Mouse (Mus musculus) testis, adult 2 months (tissue): ENCODE results near the gene Il11ra1. TPM values are rescaled to one million over a fixed set of nuclear protein-coding genes. Genes with fewer than 3 reads are reported as not detected.

Experiments
- H3K27ac ChIP-seq: fragments of 200-500 bp; 2 replicates; pipeline ENCODE4 v1.5.1; 2012; ENCODE audit warnings: low read depth, low read length; ENCODE audit not compliant: control insufficient read depth, insufficient read depth
- H3K27me3 ChIP-seq: fragments of 200-500 bp; 2 replicates; pipeline ENCODE4 v1.6.1; 2012; ENCODE audit warnings: mild to moderate bottlenecking, low read length, moderate library complexity; ENCODE audit not compliant: control insufficient read depth, insufficient read depth
- H3K36me3 ChIP-seq: fragments of 200-500 bp; 2 replicates; pipeline ENCODE4 v1.6.1; 2012; ENCODE audit warnings: mild to moderate bottlenecking, low read length; ENCODE audit not compliant: control insufficient read depth, insufficient read depth
- H3K4me1 ChIP-seq: fragments of 200-500 bp; 2 replicates; pipeline ENCODE4 v1.6.1; 2012; ENCODE audit warnings: low read length; ENCODE audit not compliant: control insufficient read depth, insufficient read depth
- H3K4me3 ChIP-seq: fragments of 200-500 bp; 2 replicates; pipeline ENCODE4 v1.5.1; 2012; ENCODE audit warnings: low read depth, mild to moderate bottlenecking, low read length, moderate library complexity, mixed read lengths; ENCODE audit not compliant: control insufficient read depth
- CTCF ChIP-seq: fragments of 200-500 bp; IDR thresholded peaks from 2 replicates; pipeline ENCODE4 v1.5.1; 2012; ENCODE audit warnings: low read depth, mild to moderate bottlenecking, inconsistent platforms, low read length, moderate library complexity; ENCODE audit not compliant: control insufficient read depth, insufficient read depth, insufficient replicate concordance
- POLR2A ChIP-seq: fragments of 200-500 bp; IDR thresholded peaks from 2 replicates; pipeline ENCODE4 v1.6.1; 2012; ENCODE audit warnings: low read depth, mild to moderate bottlenecking, inconsistent platforms, low read length, moderate library complexity; ENCODE audit not compliant: control insufficient read depth
- polyA plus RNA-seq: library from polyadenylated mRNA; depleted of rRNA; stranded (reverse); fragments of >200 nt; gene quantifications from 2 replicates; pipeline ENCODE4 v1.2.3, GENCODE M21; 2012

Gene Il11ra1
- polyA plus RNA-seq, 1 experiment, result 11.0 TPM

DNA sequence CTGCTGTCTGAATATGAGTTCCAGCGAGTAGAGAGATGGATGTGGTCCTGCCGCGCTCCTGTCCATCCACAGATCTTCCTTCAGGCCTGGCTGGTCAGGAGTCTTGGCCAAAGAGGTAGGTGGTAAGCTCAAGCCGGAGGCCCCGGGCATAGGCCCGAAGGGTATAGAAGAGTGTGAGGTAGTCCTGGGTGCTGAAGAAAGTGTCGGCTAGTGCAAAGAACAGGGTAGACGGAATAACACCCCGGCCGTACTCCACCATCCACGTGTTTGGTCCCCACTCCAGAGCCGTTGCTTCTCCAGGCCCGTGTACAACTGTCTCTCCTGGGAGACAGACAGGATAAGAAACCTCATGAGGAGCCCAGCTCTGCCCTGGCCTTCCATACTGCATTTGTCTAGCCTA is 39.5 kb downstream of the Il11ra1 start:
- Histone ChIP-seq H3K4me1 (peaks cover 12% of the 10 kb centered on the region), H3K27ac (no peak overlapping the region), H3K36me3 (no peaks in the 10 kb centered on the region), H3K4me3 (no peak overlapping the region), H3K27me3 (no peaks in the 10 kb centered on the region)
- TF ChIP-seq CTCF (no peak), POLR2A (no peak)

DNA sequence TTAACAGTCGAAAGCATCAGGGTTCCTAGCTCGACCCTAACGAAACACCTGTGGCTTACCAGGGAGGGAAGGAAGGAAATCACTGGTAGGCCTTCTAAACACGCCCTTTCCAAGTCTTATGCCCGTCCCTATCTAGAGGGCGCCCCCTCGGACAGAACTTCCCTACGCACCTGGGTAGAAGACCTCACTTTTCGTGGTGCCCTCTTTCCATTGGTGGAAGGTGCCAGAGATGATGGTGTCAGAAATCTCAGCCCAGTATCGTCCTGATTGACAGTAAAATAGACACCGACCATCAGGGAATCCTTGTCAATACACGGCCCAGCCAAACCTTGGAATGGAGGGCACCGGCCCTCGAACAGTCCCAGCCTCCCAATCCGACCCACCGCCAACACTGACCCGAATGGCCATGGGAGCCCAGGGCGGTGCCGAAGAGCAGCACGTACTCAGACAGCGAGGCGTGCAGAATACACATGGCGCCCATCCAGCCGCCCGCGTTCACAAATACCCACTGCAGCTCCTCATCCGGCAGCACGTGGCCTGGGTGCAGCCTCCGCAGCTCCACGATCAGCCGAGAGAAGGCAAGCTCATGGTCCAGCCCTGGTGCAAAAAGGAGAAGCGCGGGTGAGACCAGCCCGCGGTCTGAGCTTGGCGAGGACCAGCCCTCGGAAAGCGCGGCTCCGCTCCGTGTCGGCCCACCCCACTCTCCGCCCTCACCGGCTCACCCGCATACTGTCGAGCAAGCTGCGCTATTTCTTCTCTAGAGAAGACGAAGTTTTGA is 40.8 kb downstream of the Il11ra1 start:
- Histone ChIP-seq H3K27ac (peak overlapping the region; percentile 88), H3K4me3 (peak overlapping the region; percentile 94), H3K4me1 (peaks cover 12% of the 10 kb centered on the region), H3K27me3 (no peaks in the 10 kb centered on the region), H3K36me3 (no peaks in the 10 kb centered on the region)
- no peak for TF ChIP-seq POLR2A
- TF ChIP-seq CTCF, result no peak

DNA sequence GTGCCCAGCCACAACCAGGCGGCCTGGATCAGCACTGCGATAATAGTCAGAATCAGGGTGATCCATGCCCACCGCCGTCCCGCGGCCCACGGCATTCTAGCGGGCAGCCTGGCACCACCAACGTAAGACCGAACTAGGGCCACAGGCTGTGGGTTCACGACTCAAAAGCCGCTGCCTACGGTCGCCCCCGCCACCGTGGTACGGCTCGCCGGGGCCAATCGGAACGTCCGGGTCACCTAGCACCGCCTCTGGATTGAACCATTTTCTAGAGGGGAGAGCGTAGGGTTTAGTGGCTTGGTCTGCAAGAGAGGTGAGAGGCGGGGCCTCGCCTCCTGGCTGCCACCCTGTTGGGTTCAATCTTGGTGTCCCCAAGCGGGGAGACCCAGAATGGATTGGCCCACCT is 41.4 kb downstream of the Il11ra1 start:
- peak overlapping the region; percentile 88 for H3K27ac ChIP-seq

DNA sequence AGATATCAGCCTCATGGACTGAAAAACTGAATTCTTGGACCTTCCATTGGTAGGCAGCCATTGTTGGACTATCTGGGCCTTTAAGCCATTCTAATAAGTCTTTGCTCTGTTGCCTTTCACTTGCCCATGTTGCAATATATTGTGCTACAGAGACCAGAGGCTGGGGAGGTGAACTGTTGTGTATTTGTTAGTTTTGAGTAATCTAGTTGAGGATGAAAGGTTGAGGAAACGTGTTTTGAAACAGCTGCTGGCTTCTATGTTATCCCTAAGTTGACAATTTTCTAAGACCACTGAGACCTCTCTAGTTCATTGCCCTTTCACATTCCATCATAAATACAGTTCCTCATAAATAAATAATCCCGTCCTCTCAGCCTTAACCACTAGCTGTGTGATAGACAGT is 44.3 kb downstream of the Il11ra1 start:
- Histone ChIP-seq H3K36me3 (no peaks in the 10 kb centered on the region), H3K4me3 (no peak overlapping the region), H3K27ac (no peak overlapping the region), H3K27me3 (no peaks in the 10 kb centered on the region), H3K4me1 (peaks cover 12% of the 10 kb centered on the region)
- TF ChIP-seq CTCF (no peak), POLR2A (no peak)

More for the DNA sequence above, 41.4 kb downstream of the Il11ra1 start:
- Histone ChIP-seq H3K4me1 (peaks cover 12% of the 10 kb centered on the region), H3K36me3 (no peaks in the 10 kb centered on the region), H3K4me3 (peak overlapping the region; percentile 94), H3K27me3 (no peaks in the 10 kb centered on the region)
- TF ChIP-seq CTCF (no peak), POLR2A (peak; percentile 94)

DNA sequence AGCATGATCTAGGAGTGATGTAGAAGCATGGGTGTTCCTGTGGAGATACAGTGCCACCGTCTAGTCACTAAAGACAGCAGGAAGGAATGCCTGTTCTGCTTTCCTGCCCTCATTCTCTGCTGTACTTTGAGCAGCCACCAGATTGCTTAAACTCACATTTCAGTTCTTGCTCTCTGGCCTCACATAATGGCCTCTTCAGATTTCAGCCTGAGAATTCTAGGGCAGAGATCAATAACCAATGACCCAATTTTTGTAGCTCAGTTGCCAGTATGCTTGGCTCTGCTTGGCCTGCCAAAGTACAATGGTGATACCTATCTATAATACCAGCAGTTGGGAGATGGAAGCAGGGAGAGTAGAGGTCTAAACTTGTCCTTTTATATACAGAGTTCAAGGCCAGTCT is 45.2 kb downstream of the Il11ra1 start:
- Histone ChIP-seq H3K36me3 (no peaks in the 10 kb centered on the region), H3K27ac (no peak overlapping the region), H3K4me3 (no peak overlapping the region), H3K27me3 (no peaks in the 10 kb centered on the region), H3K4me1 (peaks cover 7% of the 10 kb centered on the region)
- TF ChIP-seq POLR2A, result no peak
- no peak for TF ChIP-seq CTCF

DNA sequence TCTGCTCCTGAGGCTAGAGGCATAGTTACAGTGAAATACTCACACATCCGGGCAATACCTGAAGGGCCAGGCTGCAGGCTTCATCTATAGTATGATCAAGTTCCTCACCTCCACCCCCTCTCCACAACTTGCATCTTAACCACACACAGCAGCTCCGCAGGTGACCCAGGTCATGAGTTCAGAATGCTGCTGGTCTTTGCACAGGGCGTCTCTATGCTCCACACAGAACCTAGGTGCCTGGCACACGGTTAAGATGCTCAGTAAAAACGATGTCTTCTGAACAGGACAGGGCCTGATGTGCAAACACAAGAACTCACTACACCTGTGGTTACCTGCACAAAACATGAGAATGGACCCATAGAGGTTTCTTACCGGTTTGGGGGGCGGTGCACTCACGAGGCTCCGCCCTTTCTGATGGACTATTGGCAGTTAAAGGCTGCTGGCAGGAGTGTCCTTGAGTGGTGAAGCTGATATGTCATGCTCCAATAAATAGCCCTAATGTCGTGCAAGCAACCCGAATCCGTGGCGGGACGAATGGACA is 55.1 kb downstream of the Il11ra1 start, which contains the start of gene Galt:
Gene Galt (plus strand): TSS at position 432 of the 541 bp plus-strand sequence.
- H3K4me1 ChIP-seq, result peaks cover 18% of the 10 kb centered on the region
- no peaks in the 10 kb centered on the region for H3K27me3 ChIP-seq
- H3K36me3 ChIP-seq, result no peaks in the 10 kb centered on the region
- H3K27ac ChIP-seq, result peak within 1 kb of the TSS; percentile 84
- TF ChIP-seq CTCF (no peak), POLR2A (no peak)
- H3K4me3 ChIP-seq, result peak within 1 kb of the TSS; percentile 88
